Mouse (Mus musculus): Measurements from ENCODE around the gene Syde2.

- TF ChIP-seq POLR2A (IDR thresholded peaks at IDR 0.05; ENCODE audit: insufficient read depth, low read depth, low read length) = no peak
- TF ChIP-seq CTCF (IDR thresholded peaks at IDR 0.05; ENCODE audit: insufficient read depth, low read depth, low read length) = no peak
Measured at GRCm38 (mm10) chr3:145950034-145950814, 37.4 kb upstream of the Syde2 start.

All from olfactory bulb, adult 2 months (tissue).